Mouse (Mus musculus) kidney, postnatal 0 days (tissue): ENCODE results near the gene Kdr. TPM values are rescaled to one million over a fixed set of nuclear protein-coding genes. Genes with fewer than 3 reads are reported as not detected.
"Not testable (repeated sequence)": the region's sequence is repeated elsewhere in the genome, so short reads cannot be mapped to it uniquely, and the experiment has no call there.

Experiments used
- ATAC-seq: fragments of 200-750 bp; cut with Nextera tagmentation; replicated peaks from 2 replicates; pipeline ENCODE4 v1.8.0; 2017; ENCODE audit warnings: low read depth, moderate number of reproducible peaks, moderate TSS enrichment, moderate library complexity; ENCODE audit not compliant: low FRiP score
- DNase-seq: peaks from one replicate; pipeline ENCODE4 v3.0.0-alpha.2; 2016; ENCODE audit warnings: low spot score
- H3K27ac ChIP-seq: fragments of 300-500 bp; sonication (generic); 2 replicates; pipeline ENCODE4 v1.5.1; 2014; ENCODE audit warnings: mild to moderate bottlenecking
- H3K27me3 ChIP-seq: fragments of 300-500 bp; sonication (generic); 2 replicates; pipeline ENCODE4 v1.6.1; 2014; ENCODE audit warnings: low read length, mixed read lengths; ENCODE audit not compliant: insufficient read depth
- H3K36me3 ChIP-seq: fragments of 300-500 bp; sonication (generic); 2 replicates; pipeline ENCODE4 v1.6.1; 2014; ENCODE audit warnings: low read length, mixed read lengths; ENCODE audit not compliant: insufficient read depth
- H3K4me1 ChIP-seq: fragments of 300-500 bp; sonication (generic); replicated peaks from 2 replicates; pipeline ENCODE4 v1.6.1; 2014; ENCODE audit warnings: antibody characterized with exemption, low read length, mixed read lengths; ENCODE audit not compliant: insufficient read depth
- H3K4me2 ChIP-seq: fragments of 300-500 bp; sonication (generic); 2 replicates; pipeline ENCODE4 v1.6.1; 2014; ENCODE audit warnings: mild to moderate bottlenecking, low read length, moderate library complexity, mixed read lengths
- H3K4me3 ChIP-seq: fragments of 300-500 bp; sonication (generic); replicated peaks from 2 replicates; pipeline ENCODE4 v1.5.1; 2014; ENCODE audit warnings: low read depth, low read length
- H3K9ac ChIP-seq: fragments of 300-500 bp; sonication (generic); 2 replicates; pipeline ENCODE4 v1.6.1; 2014; ENCODE audit warnings: low read depth, low read length
- H3K9me3 ChIP-seq: fragments of 300-500 bp; sonication (generic); replicated peaks from 2 replicates; pipeline ENCODE4 v1.6.1; 2016; ENCODE audit warnings: low read length, inconsistent platforms, mixed read lengths
- CTCF ChIP-seq: IDR thresholded peaks from 2 replicates; pipeline ENCODE4 v1.5.1; 2016; ENCODE audit warnings: antibody characterized with exemption, low read depth, mild to moderate bottlenecking, moderate library complexity
- WGBS: fragments of 180-500 bp; shearing (Covaris S2); extraction: QIAGEN DNeasy Blood & Tissue Kit; methylation state at CpG from one replicate; pipeline ENCODE4 v1.1.7; 2014; 5-methylcytosine and 5-hydroxymethylcytosine counted together
- polyA plus RNA-seq: library from polyadenylated mRNA; unstranded; fragments of >200 nt; fragmentation: Nextera tagmentation; extraction: Ambion mirVana; gene quantifications from 2 replicates; pipeline ENCODE4 v1.2.1, GENCODE M21; 2015

Gene Kdr
- polyA plus RNA-seq, 1 experiment from 2014 or later = 19.6 TPM

DNA sequence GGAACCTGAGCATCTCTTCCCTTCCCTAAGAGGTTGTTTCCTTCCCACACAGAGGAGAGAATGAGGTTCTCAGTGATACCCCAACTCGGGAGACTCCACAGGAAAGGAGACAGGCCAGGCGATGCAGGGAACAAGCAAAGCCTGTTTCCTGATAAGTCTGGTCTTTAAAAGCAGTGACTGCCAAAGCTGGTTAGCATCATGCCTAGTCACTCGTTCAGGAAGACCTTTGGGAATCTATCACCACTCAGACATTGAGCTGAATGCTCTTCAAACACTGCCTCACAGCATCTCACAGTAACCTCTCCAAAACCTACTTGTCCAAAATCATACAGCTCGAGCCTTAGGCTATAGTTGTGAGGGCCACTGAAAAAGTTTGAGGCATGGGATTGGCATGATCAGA is 40.2 kb downstream of the Kdr start:
- H3K27me3 ChIP-seq = no peaks in the 10 kb centered on the region
- 0 out of 2 replicates have a peak, but pooled peaks cover 8% of the 10 kb centered on the region for H3K4me1 ChIP-seq
- H3K27ac ChIP-seq = no peak overlapping the region
- no peak overlapping the region for H3K4me3 ChIP-seq
- H3K4me2 ChIP-seq = no peak overlapping the region
- H3K9ac ChIP-seq = no peak overlapping the region
- H3K36me3 ChIP-seq = 0 out of 2 replicates have a peak, but pooled peaks cover under 1% of the 10 kb centered on the region
- WGBS = 69% methylated on average over 4 of the region's 4 CpGs
- no peak for TF ChIP-seq CTCF
- no peaks in the 10 kb centered on the region for H3K9me3 ChIP-seq
- DNase-seq (peak; percentile 32), ATAC-seq (no peak)

DNA sequence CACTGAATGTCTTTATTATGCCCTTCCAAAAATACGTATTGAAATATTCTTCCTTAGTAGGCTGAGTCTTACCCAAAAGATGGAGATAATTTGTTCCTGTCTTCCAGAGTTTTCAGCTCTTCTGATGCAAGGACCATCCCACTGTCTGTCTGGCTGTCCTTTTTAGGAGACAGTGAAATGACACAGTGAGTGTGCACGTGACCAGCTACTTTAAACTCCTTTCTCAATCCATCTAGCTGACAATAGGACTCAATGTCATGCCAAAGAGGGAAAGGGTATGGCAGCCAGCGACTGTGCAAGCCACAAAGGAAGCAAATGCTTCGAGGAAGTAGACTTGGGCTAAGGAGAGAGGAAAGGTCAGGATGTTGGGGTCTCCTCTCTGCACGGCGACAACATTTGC is 42.0 kb downstream of the Kdr start:
- Histone ChIP-seq H3K4me2 (no peak overlapping the region), H3K9me3 (no peaks in the 10 kb centered on the region), H3K4me1 (0 out of 2 replicates have a peak, but pooled peaks cover 8% of the 10 kb centered on the region), H3K9ac (no peak overlapping the region), H3K4me3 (no peak overlapping the region), H3K36me3 (no peaks in the 10 kb centered on the region), H3K27me3 (no peaks in the 10 kb centered on the region), H3K27ac (no peak overlapping the region)
- ATAC-seq (no peak), DNase-seq (no peak)
- 79% methylated on average over 6 of the region's 6 CpGs for WGBS
- no peak for TF ChIP-seq CTCF

DNA sequence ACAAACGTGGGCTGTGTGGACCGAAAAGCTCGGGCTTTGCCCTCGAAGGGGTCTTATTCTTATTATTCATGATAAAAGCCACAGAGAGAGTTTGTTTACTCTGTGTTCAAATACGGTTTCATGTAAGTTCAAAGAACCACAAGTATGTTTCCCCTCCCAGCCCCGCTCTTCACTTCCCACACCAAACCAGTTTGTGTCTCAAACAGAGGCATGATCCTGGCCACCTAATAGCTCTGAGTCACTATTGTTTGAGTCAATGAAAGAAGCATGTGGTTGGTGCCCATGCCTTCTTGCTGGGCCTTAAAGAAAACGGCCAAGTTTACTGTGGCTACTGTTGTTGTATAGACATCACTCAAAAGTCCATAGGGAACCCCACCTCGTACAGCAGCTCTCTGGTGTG is 43.0 kb downstream of the Kdr start:
- Histone ChIP-seq H3K36me3 (no peaks in the 10 kb centered on the region), H3K27me3 (no peaks in the 10 kb centered on the region), H3K27ac (no peak overlapping the region), H3K9ac (no peak overlapping the region), H3K4me3 (no peak overlapping the region), H3K9me3 (no peaks in the 10 kb centered on the region), H3K4me2 (no peak overlapping the region), H3K4me1 (0 out of 2 replicates have a peak, but pooled peaks cover 8% of the 10 kb centered on the region)
- DNase-seq = no peak
- TF ChIP-seq CTCF = no peak
- ATAC-seq = no peak
- 78% methylated on average over 8 of the region's 8 CpGs for WGBS

- DNase-seq = no peak
- Histone ChIP-seq H3K9ac (no peak overlapping the region), H3K4me3 (no peak overlapping the region), H3K36me3 (no peaks in the 10 kb centered on the region), H3K27ac (no peak overlapping the region), H3K4me1 (0 out of 2 replicates have a peak, but pooled peaks cover 4% of the 10 kb centered on the region), H3K9me3 (no peaks in the 10 kb centered on the region), H3K4me2 (no peak overlapping the region), H3K27me3 (no peaks in the 10 kb centered on the region)
- ATAC-seq = no peak
- WGBS = 79% methylated on average over 10 of the region's 10 CpGs
- no peak for TF ChIP-seq CTCF
These were observed 44.1 kb downstream of the Kdr start for GRCm38 (mm10) chr5:75934201-75934600.

GRCm38 (mm10) chr5:75933521-75934044 is 44.7 kb downstream of the Kdr start:
- TF ChIP-seq CTCF = no peak
- H3K9ac ChIP-seq = no peak overlapping the region
- H3K4me2 ChIP-seq = no peak overlapping the region
- H3K4me3 ChIP-seq = no peak overlapping the region
- no peaks in the 10 kb centered on the region for H3K4me1 ChIP-seq
- DNase-seq (peak; percentile 71), ATAC-seq (no peak; the same call in 1 of the 2 replicates)
- no peaks in the 10 kb centered on the region for H3K36me3 ChIP-seq
- H3K27me3 ChIP-seq = no peaks in the 10 kb centered on the region
- WGBS = 63% methylated on average over 20 of the region's 20 CpGs
- H3K27ac ChIP-seq = no peak overlapping the region
- H3K9me3 ChIP-seq = no peaks in the 10 kb centered on the region

DNA sequence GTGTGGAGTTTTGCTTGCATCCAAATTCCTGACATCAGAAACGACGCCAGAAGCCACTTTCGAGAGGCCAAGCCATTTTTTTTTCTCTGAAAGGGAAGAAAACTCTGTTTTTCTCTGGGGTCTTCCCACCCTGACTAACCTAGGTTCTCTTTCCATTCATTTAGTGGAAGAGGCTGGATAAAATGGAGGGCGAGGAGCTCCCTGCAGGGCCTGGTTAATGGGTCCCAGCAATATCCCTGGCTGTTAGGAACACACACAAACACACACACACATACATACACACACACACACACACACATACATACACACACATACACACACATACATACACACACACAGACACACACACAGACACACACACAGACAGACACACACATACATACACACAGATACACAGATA is 46.8 kb downstream of the Kdr start:
- H3K4me2 ChIP-seq, DNase-seq, H3K36me3 ChIP-seq, H3K9ac ChIP-seq, H3K9me3 ChIP-seq, H3K4me3 ChIP-seq, H3K4me1 ChIP-seq, H3K27me3 ChIP-seq, ATAC-seq, H3K27ac ChIP-seq: not testable (repeated sequence)
- 83% methylated on average over 4 of the region's 4 CpGs for WGBS

DNA sequence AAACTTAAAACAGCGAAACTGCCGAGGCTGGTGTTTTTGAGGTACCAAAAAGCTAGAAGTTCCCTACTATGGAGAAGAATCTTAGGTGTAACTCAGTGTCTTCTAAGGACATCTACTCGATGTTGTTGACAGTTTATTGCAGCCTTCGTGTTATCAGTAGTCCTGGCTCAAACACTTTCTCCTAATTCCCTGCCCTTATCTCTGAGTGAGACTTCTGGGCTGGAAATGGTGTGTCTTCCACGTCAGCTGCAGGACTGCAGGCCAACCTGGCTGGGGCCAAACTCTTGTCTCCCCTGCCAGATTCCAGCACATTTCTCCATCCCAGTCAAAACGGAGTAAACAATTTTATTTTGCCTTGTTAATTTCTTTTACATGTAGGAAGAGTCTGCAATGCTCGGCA is 48.3 kb downstream of the Kdr start:
- WGBS = 75% methylated on average over 7 of the region's 7 CpGs
- Histone ChIP-seq H3K36me3 (no peaks in the 10 kb centered on the region), H3K9me3 (no peaks in the 10 kb centered on the region), H3K4me3 (no peak overlapping the region), H3K4me2 (no peak overlapping the region), H3K27me3 (no peaks in the 10 kb centered on the region), H3K27ac (no peak overlapping the region), H3K4me1 (no peaks in the 10 kb centered on the region), H3K9ac (no peak overlapping the region)
- TF ChIP-seq CTCF = no peak
- DNase-seq (no peak), ATAC-seq (no peak)
